Mouse (Mus musculus) cerebellum, adult 2 months (tissue): ENCODE measurements around the gene Slc5a11.

ENCODE experiments used
- CTCF ChIP-seq: fragments of 200-500 bp; IDR thresholded peaks from 2 replicates; pipeline ENCODE4 v1.5.1; 2011; ENCODE audit warnings: low read depth, mild to moderate bottlenecking, control low read depth, low read length, moderate library complexity, borderline replicate concordance; ENCODE audit not compliant: insufficient read depth
- POLR2A ChIP-seq: fragments of 200-500 bp; IDR thresholded peaks from 2 replicates; pipeline ENCODE4 v1.6.1; 2011; ENCODE audit warnings: low read length, control low read depth, borderline replicate concordance; ENCODE audit not compliant: insufficient read depth

DNA sequence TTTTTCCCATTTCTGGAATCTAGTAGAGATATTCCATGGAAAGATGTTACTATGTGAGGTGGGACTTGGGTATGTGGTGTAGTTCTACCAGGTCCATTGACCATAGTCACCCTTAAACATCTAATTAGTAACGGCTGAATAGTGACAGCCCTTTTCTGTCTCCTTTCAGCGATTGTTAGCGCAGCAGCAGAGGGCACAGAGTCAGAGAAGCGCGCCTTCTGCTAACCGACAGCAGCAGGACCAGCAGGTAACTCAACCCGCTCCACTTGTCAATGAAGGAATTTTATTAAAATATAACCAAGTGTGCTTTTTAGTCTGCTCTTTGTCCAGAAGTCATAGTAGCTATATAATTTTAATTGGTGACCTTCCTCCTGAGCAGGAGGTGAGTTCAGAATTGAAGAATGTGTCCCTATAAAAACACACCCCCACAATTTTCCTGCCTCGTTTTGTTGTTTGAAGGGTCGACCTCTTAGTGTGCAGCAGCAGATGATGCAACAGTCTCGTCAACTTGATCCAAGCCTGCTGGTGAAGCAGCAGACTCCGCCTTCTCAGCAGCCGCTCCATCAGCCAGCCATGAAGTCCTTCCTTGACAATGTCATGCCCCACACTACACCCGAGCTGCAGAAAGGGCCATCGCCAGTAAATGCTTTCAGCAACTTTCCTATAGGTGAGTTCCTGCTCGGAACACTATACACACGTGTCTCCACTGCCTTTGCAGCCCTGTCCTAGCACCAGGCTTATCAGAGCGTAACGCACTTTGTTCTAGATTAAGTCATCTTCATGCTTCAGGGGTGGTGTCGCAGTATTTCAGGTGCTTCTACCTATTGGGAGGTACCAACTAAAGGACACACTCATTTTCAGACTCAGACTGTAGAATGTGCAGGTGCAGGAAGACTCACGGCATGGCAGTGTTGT, 32.5 kb upstream of the Slc5a11 start:
- TF ChIP-seq CTCF: no peak
- TF ChIP-seq POLR2A: no peak
